Mouse (Mus musculus): ENCODE measurements at regions not wholly inside any gene's neighbourhood (a gene's known extent, or its start where the extent isn't known, plus 50 kb on each side); places are given as distances from the start of the nearest gene placed in this dataset.
A peak's percentile ranks its signal among the peaks of the same experiment; 100 is the strongest.

DNA sequence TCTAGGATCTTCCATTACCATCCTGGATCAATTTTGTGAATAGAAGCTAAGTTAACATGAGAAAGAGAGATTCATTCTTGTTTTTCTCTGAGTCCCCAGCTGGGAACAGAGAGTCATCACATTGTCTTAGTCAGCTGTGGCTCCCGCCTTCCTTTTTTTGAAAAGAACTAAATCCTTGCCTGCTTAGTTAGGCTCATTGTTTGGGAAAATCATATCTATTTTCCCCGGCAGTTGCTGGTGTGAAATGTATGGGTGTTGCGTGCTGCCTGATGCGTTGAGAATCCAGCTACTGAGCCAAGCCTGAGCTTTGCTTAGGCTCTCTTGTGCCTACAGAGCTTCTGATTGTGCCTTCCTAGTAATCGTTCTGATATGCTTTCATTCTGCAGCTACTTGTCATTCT is 66.3 kb downstream of the Fam50b start:
- DNase-seq = no peak

DNA sequence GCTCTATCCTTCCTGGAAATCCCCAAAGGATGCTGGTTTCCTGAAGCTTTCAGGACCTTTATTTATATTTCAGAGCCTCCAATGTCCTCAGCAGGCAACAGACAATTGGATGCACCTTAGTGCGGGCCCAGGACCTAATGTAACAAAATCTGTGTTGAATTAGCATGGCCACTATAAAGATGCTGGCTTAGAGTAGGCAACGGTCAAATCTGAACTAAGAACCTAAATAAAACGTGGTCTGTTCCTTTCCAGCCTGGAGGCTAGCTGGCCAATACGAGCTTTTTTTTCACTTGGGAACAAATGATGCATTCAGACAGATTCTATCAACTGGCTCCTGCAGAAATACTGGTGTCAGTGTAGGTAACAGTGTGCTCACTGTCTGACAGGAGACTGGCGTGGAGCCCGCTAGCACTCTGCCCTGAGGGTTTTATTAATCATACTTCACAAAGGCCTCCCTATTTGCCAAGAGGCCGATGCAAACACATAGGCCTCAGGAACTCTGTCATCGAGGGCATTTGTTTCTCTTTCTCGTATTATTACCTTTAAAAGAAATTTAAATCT is 68.5 kb upstream of the Prpf4b start:
- DNase-seq = peak; percentile 19 to 41

DNA sequence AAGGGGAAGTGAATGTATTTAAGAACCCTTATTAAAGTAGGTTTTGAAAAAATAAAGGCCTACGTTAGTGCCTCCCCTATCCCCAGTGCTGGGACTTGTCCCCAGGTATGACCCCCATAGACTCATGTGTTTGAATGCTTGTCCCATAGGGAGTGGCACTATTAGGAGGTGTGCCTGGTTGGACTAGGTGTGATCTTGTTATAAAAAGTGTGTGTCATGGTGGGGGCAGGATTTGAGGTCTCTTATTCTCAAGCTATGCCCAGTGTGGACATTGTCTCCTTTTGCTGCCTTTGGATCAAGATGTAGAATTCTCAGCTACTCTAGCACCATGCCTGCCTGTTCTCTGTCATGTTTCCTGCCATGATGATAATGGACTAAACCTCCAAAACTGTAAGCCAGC is 65.6 kb upstream of the Prpf4b start:
- no peak for DNase-seq

GRCm38 (mm10) chr13:34814161-34815056 is 60.7 kb upstream of the Prpf4b start:
- no peak for DNase-seq

- DNase-seq = no peak
Measured at GRCm38 (mm10) chr13:34815057-34815410, 60.1 kb upstream of the Prpf4b start.

- DNase-seq = no peak
Measured at GRCm38 (mm10) chr13:34818211-34818610, 56.9 kb upstream of the Prpf4b start.

DNA sequence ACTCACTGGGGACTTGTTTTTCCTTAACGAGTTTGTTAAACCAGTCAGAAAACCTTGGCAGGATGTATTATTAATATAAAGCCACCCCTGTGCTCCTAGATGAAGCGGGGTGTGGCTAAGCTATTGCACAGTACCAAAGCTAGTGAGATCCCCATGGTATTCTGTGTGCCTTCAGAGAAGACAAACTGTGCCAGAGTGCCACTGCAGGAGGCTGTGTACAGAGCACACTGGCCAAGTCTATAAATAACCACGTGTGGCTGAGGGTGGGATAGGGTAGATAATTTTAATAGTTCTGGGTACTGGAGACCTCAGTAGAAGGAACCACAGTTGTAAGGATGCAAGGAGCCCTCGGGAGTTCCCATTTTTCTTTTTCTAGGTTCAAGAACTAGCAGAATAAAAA is 54.7 kb upstream of the Prpf4b start:
- DNase-seq = no peak

- no peak for DNase-seq
Measured at GRCm38 (mm10) chr13:34821946-34822345, 53.2 kb upstream of the Prpf4b start.

- DNase-seq = no peak
Measured at GRCm38 (mm10) chr13:34824157-34824556, 50.9 kb upstream of the Prpf4b start.
